Mouse (Mus musculus) embryonic facial prominence, embryonic 13.5 days (tissue): ENCODE results near the gene Blvra. TPM values are rescaled to one million over a fixed set of nuclear protein-coding genes. Genes with fewer than 3 reads are reported as not detected.

Experiments
- microRNA-seq: library from miRNA; unstranded; fragments of <30 nt; microRNA quantifications from one replicate; pipeline ENCODE4, GENCODE M21; 2016
- polyA plus RNA-seq: library from polyadenylated mRNA; unstranded; fragments of >200 nt; fragmentation: Nextera tagmentation; extraction: Ambion mirVana; gene quantifications from 2 replicates; pipeline ENCODE4 v1.2.1, GENCODE M21; 2015

Gene Blvra
- polyA plus RNA-seq, 1 experiment from 2014 or later, result 55.4 TPM

Small RNA genes lying within 50 kb of the gene (microRNA-seq; reads per million reads assigned to microRNA genes)
- gene Gm24081, result not detected

Other genes starting within 250 kb of the Blvra start
- gene Trpm7, start 194.4 kb upstream of the Blvra start, polyA plus RNA-seq, result 64.0 and 65.6 TPM in 2 replicates
- gene Sppl2a, start 137.4 kb upstream of the Blvra start, polyA plus RNA-seq, result 56.1 and 59.3 TPM in 2 replicates
- gene Ap4e1, start 61.9 kb upstream of the Blvra start, polyA plus RNA-seq, result 11.3 and 13.1 TPM in 2 replicates
- gene Ncaph, start 63.3 kb downstream of the Blvra start, polyA plus RNA-seq, result 80.3 and 81.6 TPM in 2 replicates
- gene Itpripl1, start 72.8 kb downstream of the Blvra start, polyA plus RNA-seq, result 27.1 and 32.0 TPM in 2 replicates
- 2.3 and 2.9 TPM in 2 replicates for gene 1810024B03Rik, start 137.6 kb downstream of the Blvra start, polyA plus RNA-seq
- 64.0 and 66.7 TPM in 2 replicates for gene Snrnp200, start 137.7 kb downstream of the Blvra start, polyA plus RNA-seq
- 52.5 and 63.1 TPM in 2 replicates for gene Ciao1, start 177.2 kb downstream of the Blvra start, polyA plus RNA-seq
- 26.8 and 29.4 TPM in 2 replicates for gene Tmem127, start 177.2 kb downstream of the Blvra start, polyA plus RNA-seq
- 67.0 and 69.1 TPM in 2 replicates for gene Stard7, start 199.6 kb downstream of the Blvra start, polyA plus RNA-seq